Mouse (Mus musculus): ENCODE data around the gene Atp5s.

DNA sequence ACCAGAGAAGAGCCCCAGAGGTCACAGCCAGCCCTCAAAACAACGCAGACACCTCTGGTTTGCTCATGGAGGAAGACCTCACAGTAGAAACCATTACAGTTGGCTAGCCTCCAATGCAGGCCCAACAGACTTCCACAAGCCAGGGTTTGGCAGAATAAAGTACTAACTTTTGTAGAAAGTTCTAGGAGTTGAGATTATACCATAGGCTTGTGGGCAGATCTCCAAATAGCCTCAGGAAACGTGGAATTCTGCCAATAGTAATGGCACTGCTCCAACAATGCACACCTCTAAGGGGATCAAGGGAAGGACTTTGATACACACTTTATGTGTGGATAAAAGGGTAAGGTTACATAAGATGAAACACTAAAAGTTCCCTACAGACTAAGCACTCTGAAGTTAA lies 36.4 kb upstream of the Atp5s start:
- no peak for TF ChIP-seq POLR2A (IDR thresholded peaks at IDR 0.05; ENCODE audit: insufficient read depth, low read depth, low read length)
- no peak for TF ChIP-seq EP300 (IDR thresholded peaks at IDR 0.05; ENCODE audit: insufficient read depth, low read depth, low read length)

Measured in heart, adult 2 months (tissue).